Mouse (Mus musculus) inflammation-experienced regulatory T-cells, adult 16 weeks (primary cell): ENCODE measurements around the gene Pglyrp3. TPM values are rescaled to one million over a fixed set of nuclear protein-coding genes. Genes with fewer than 3 reads are reported as not detected.

ENCODE experiments used
- polyA plus RNA-seq: library from polyadenylated mRNA; unstranded; fragments of 100-300 nt; shearing (Covaris generic); gene quantifications from one replicate; pipeline ENCODE4 v1.2.1, GENCODE M21; 2017

Gene Pglyrp3
- polyA plus RNA-seq: not detected

DNA sequence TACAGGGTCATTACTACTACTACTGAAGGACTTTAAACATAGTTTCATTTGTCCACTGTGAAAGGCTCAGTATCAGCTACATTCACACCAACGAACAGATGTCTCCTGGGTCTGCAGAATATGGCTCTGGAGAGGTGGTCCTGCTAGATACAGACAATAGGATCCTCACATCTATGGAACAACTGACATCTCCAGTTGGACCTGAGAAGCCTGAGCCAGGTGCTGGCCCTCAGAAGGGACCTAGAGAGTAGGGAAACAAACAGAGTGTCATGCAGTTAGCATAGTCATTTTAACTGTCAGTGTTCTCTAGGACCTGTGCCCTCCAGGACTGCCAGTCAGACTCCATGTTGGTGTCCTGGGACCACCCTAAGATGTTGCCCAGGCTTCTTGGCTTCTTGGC, at the start of gene Pglyrp3:
TSS of gene Pglyrp3 (plus strand) at position 301 of the 400 bp plus-strand sequence.

Other genes with a start within 250 kb of the Pglyrp3 start
- gene Lor, start 68.6 kb downstream of the Pglyrp3 start, polyA plus RNA-seq: not detected
- gene Prr9, start 109.4 kb downstream of the Pglyrp3 start, polyA plus RNA-seq: not detected
- gene Lelp1, start 128.2 kb downstream of the Pglyrp3 start, polyA plus RNA-seq: not detected
- not detected for gene Sprr2a1, start 201.2 kb downstream of the Pglyrp3 start, polyA plus RNA-seq
- not detected for gene Sprr2a2, start 201.3 kb downstream of the Pglyrp3 start, polyA plus RNA-seq